Mouse (Mus musculus): Measurements from ENCODE around the gene Zfp985.
"Not testable (repeated sequence)": the region's sequence is repeated elsewhere in the genome, so short reads cannot be mapped to it uniquely, and the experiment has no call there.

DNA sequence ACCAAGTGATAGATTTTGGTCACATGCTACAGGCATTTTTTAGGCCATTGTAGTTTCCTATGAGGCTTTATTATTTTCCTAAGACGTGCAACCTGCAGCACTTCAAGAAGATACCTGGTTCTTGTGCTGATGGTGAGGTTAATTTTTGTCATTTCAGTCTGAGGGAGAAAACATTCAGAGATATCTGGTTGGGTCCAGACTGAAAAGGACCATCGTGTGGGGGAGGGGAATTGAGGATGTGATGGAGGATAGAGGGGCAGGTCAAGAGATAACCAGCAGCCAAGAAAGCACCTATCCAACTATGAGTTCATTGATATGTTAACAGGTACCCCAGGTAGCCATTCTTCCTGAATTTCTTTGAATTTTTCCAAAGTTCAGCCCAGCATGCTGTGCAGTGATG lies 1.3 kb downstream of the Zfp985 start:
- not testable (repeated sequence) for TF ChIP-seq ZNF384, CHD2 (IDR thresholded peaks at IDR 0.05; ENCODE audit: low read depth, low read length)

Measured in ES-E14 (cell line).